Mouse (Mus musculus): ENCODE measurements around the gene Tmem178. TPM values are rescaled to one million over a fixed set of nuclear protein-coding genes. Genes with fewer than 3 reads are reported as not detected.

Tmem178 gene
- not detected for total RNA-seq (2023)

DNA sequence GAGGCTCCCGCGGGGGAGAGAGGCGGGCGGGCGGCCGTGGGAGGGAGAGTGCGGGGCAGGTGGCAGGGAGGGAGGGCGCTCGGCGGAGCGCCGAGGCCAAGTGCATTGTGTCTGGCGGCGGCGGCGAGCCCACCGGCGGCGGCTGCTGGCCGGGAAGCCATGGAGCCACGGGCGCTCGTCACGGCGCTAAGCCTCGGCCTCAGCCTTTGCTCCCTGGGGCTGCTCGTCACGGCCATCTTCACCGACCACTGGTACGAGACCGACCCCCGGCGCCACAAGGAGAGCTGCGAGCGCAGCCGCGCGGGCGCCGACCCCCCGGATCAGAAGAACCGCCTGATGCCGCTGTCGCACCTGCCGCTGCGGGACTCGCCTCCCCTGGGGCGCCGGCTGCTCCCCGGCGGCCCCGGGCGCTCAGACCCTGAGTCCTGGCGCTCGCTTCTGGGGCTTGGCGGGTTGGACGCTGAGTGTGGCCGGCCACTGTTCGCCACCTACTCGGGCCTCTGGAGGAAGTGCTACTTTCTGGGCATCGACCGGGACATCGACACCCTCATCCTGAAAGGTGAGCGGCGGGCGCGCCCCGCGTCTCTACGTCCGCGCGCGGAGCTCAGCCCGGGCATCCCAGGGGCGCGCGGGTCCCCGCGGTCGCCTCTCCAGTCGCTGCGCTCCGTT lies at the start of gene Tmem178:
Gene Tmem178, plus strand, starts transcription at position 103 of the 669 bp plus-strand sequence.

Other genes starting within 250 kb of the Tmem178 start
- gene Map4k3, start 216.1 kb upstream of the Tmem178 start, total RNA-seq (2023) = 22.1 TPM
- gene Thumpd2, start 120.5 kb downstream of the Tmem178 start, total RNA-seq (2023) = 11.4 TPM